Mouse (Mus musculus) layer of hippocampus, adult 9-11 months (tissue): ENCODE data around the gene Iqschfp.

Experiments
- DNase-seq: peaks from one replicate; pipeline ENCODE4 v3.0.0; 2022

The Iqschfp gene

GRCm38 (mm10) chr3:68610598-68611261 lies 718.7 kb downstream of the Iqschfp start:
- DNase-seq: no peak

GRCm38 (mm10) chr3:68615042-68615810 lies 723.2 kb downstream of the Iqschfp start:
- no peak for DNase-seq

- DNase-seq: no peak
Observed at GRCm38 (mm10) chr3:68616363-68616762, 724.3 kb downstream of the Iqschfp start.

GRCm38 (mm10) chr3:68617708-68618107 lies 725.7 kb downstream of the Iqschfp start:
- no peak for DNase-seq

- DNase-seq: no peak
Observed at GRCm38 (mm10) chr3:68619097-68619496, 727.1 kb downstream of the Iqschfp start.

GRCm38 (mm10) chr3:68621971-68622370 lies 729.9 kb downstream of the Iqschfp start:
- no peak for DNase-seq

GRCm38 (mm10) chr3:68623036-68623435 lies 731.0 kb downstream of the Iqschfp start:
- DNase-seq: no peak

- DNase-seq: no peak
Observed at GRCm38 (mm10) chr3:68624471-68624870, 732.4 kb downstream of the Iqschfp start.

- DNase-seq: no peak
Observed at GRCm38 (mm10) chr3:68630261-68630660, 738.2 kb downstream of the Iqschfp start.

GRCm38 (mm10) chr3:68630821-68631220 lies 738.8 kb downstream of the Iqschfp start:
- DNase-seq: no peak

GRCm38 (mm10) chr3:68632714-68633113 lies 740.7 kb downstream of the Iqschfp start:
- DNase-seq: no peak

GRCm38 (mm10) chr3:68633577-68633976 lies 741.5 kb downstream of the Iqschfp start:
- no peak for DNase-seq

GRCm38 (mm10) chr3:68637960-68638359 lies 745.9 kb downstream of the Iqschfp start:
- no peak for DNase-seq

GRCm38 (mm10) chr3:68638703-68639102 lies 746.7 kb downstream of the Iqschfp start:
- no peak for DNase-seq

GRCm38 (mm10) chr3:68642935-68643334 lies 750.9 kb downstream of the Iqschfp start:
- DNase-seq: no peak

GRCm38 (mm10) chr3:68646387-68647130 lies 754.5 kb downstream of the Iqschfp start:
- DNase-seq: peak; percentile 42

- no peak for DNase-seq
Observed at GRCm38 (mm10) chr3:68647282-68647681, 755.2 kb downstream of the Iqschfp start.

GRCm38 (mm10) chr3:68650251-68650650 lies 758.2 kb downstream of the Iqschfp start:
- no peak for DNase-seq

- no peak for DNase-seq
Observed at GRCm38 (mm10) chr3:68656607-68657352, 764.7 kb downstream of the Iqschfp start.

GRCm38 (mm10) chr3:68657589-68658245 lies 765.7 kb downstream of the Iqschfp start:
- DNase-seq: no peak

- DNase-seq: no peak
Observed at GRCm38 (mm10) chr3:68659996-68660395, 768.0 kb downstream of the Iqschfp start.

- peak; percentile 30 for DNase-seq
Observed at GRCm38 (mm10) chr3:68660538-68660937, 768.5 kb downstream of the Iqschfp start.
